Mouse (Mus musculus) MEL (cell line): ENCODE results near the gene Usp5. TPM values are rescaled to one million over a fixed set of nuclear protein-coding genes. Genes with fewer than 3 reads are reported as not detected.

Experiments
- DNase-seq: peaks from one replicate; pipeline ENCODE4 v3.0.0; 2011; ENCODE audit warnings: low read depth, low spot score
- H3K27ac ChIP-seq: 2 replicates; pipeline ENCODE4 v1.5.1; 2012; ENCODE audit warnings: low read depth, mild to moderate bottlenecking, control low read depth, low read length, moderate library complexity; ENCODE audit not compliant: control insufficient read depth
- H3K27me3 ChIP-seq, 2 experiments: fragments of 150-350 bp in 1 of 2; sonication (generic) in 1 of 2; 2 replicates each; pipeline ENCODE4 v1.6.1; 2012; ENCODE audit warnings: low read length in 2 of 2, mild to moderate bottlenecking in 2 of 2, improper control_type of control experiment in 1 of 2, moderate library complexity in 1 of 2; ENCODE audit not compliant: insufficient read depth in 2 of 2, control insufficient read depth in 1 of 2
- H3K36me3 ChIP-seq, 2 experiments: 2 replicates each; pipeline ENCODE4 v1.6.1; 2012 to 2014; ENCODE audit warnings: low read length in 2 of 2, improper control_type of control experiment in 1 of 2, inconsistent platforms in 1 of 2, mild to moderate bottlenecking in 1 of 2; ENCODE audit not compliant: insufficient read depth in 2 of 2, control insufficient read depth in 1 of 2
- H3K4me1 ChIP-seq, 2 experiments: fragments of 150-350 bp in 1 of 2; sonication (generic) in 1 of 2; 2 replicates each; pipeline ENCODE4 v1.6.1; 2012; ENCODE audit warnings: low read length in 2 of 2, improper control_type of control experiment in 1 of 2, mild to moderate bottlenecking in 1 of 2; ENCODE audit not compliant: insufficient read depth in 2 of 2, control insufficient read depth in 1 of 2
- H3K4me3 ChIP-seq, 2 experiments: fragments of 150-350 bp in 1 of 2; sonication (generic) in 1 of 2; 2 replicates each; pipeline ENCODE4 v1.5.1; 2012; ENCODE audit warnings: low read depth in 2 of 2, low read length in 2 of 2, mild to moderate bottlenecking in 2 of 2, moderate library complexity in 2 of 2, control low read depth in 1 of 2, improper control_type of control experiment in 1 of 2; ENCODE audit not compliant: control insufficient read depth in 1 of 2, insufficient read depth in 1 of 2
- H3K79me2 ChIP-seq: 2 replicates; pipeline ENCODE4 v1.6.1; 2012; ENCODE audit warnings: mild to moderate bottlenecking, low read length, moderate library complexity; ENCODE audit not compliant: control insufficient read depth, poor library complexity, insufficient read depth
- H3K9ac ChIP-seq: 2 replicates; pipeline ENCODE4 v1.6.1; 2012; ENCODE audit warnings: low read depth, mild to moderate bottlenecking, control low read depth, low read length, moderate library complexity; ENCODE audit not compliant: control insufficient read depth, poor library complexity, severe bottlenecking
- H3K9me3 ChIP-seq: fragments of 150-350 bp; sonication (generic); replicated peaks from 2 replicates; pipeline ENCODE4 v1.6.1; 2012; ENCODE audit warnings: mild to moderate bottlenecking, low read length, improper control_type of control experiment, moderate library complexity; ENCODE audit not compliant: insufficient read depth
- CHD2 ChIP-seq: IDR thresholded peaks from 2 replicates; pipeline ENCODE4 v1.6.1; 2011; ENCODE audit warnings: low read length, improper control_type of control experiment
- GABPA ChIP-seq: IDR thresholded peaks from 2 replicates; pipeline ENCODE4 v1.6.1; 2012; ENCODE audit warnings: low read depth, mild to moderate bottlenecking, inconsistent platforms, low read length, improper control_type of control experiment, moderate library complexity
- GATA1 ChIP-seq: IDR thresholded peaks from 2 replicates; pipeline ENCODE4 v1.6.1; 2011; ENCODE audit warnings: low read depth, low read length, improper control_type of control experiment
- HCFC1 ChIP-seq: IDR thresholded peaks from 2 replicates; pipeline ENCODE4 v1.6.1; 2012; ENCODE audit warnings: low read depth, mild to moderate bottlenecking, inconsistent platforms, low read length, improper control_type of control experiment, moderate library complexity
- JUND ChIP-seq: IDR thresholded peaks from 2 replicates; pipeline ENCODE4 v1.6.1; 2011; ENCODE audit warnings: low read depth, mild to moderate bottlenecking, improper control_type of control experiment, low read length
- MAFK ChIP-seq: IDR thresholded peaks from 2 replicates; pipeline ENCODE4 v1.6.1; 2011; ENCODE audit warnings: low read depth, mild to moderate bottlenecking, low read length, improper control_type of control experiment, borderline replicate concordance
- MAZ ChIP-seq: IDR thresholded peaks from 2 replicates; pipeline ENCODE4 v1.6.1; 2012; ENCODE audit warnings: low read depth, mild to moderate bottlenecking, inconsistent platforms, low read length, improper control_type of control experiment
- MEF2A ChIP-seq: IDR thresholded peaks from 2 replicates; pipeline ENCODE4 v1.6.1; 2014; ENCODE audit warnings: low read depth, mild to moderate bottlenecking, inconsistent platforms, low read length, improper control_type of control experiment; ENCODE audit not compliant: poor library complexity, insufficient replicate concordance, severe bottlenecking; ENCODE audit errors: extremely low read depth
- MYC ChIP-seq: IDR thresholded peaks from 2 replicates; pipeline ENCODE4 v1.6.1; 2011; ENCODE audit warnings: low read depth, mild to moderate bottlenecking, low read length, improper control_type of control experiment, moderate library complexity
- NELFE ChIP-seq: IDR thresholded peaks from 2 replicates; pipeline ENCODE4 v1.6.1; 2011; ENCODE audit warnings: low read depth, low read length, improper control_type of control experiment
- NRF1 ChIP-seq: IDR thresholded peaks from 2 replicates; pipeline ENCODE4 v1.6.1; 2014; ENCODE audit warnings: low read depth, mild to moderate bottlenecking, inconsistent platforms, low read length, improper control_type of control experiment, moderate library complexity; ENCODE audit not compliant: poor library complexity, insufficient read depth, severe bottlenecking
- POLR2AphosphoS2 ChIP-seq: IDR thresholded peaks from 2 replicates; pipeline ENCODE4 v1.6.1; 2011; ENCODE audit warnings: low read length, improper control_type of control experiment
- POLR2AphosphoS5 ChIP-seq: IDR thresholded peaks from 2 replicates; pipeline ENCODE4 v1.6.1; 2012; ENCODE audit warnings: low read depth, borderline replicate concordance, mild to moderate bottlenecking, inconsistent platforms, low read length, moderate library complexity, mixed read lengths
- TAL1 ChIP-seq: IDR thresholded peaks from 2 replicates; pipeline ENCODE4 v1.6.1; 2012; ENCODE audit warnings: mild to moderate bottlenecking, inconsistent platforms, low read length, moderate library complexity, mixed read lengths
- TBP ChIP-seq: IDR thresholded peaks from 2 replicates; pipeline ENCODE4 v1.8.0; 2011; ENCODE audit warnings: low read depth, low read length, improper control_type of control experiment
- TCF12 ChIP-seq: IDR thresholded peaks from 2 replicates; pipeline ENCODE4 v1.6.1; 2014; ENCODE audit warnings: low read depth, mild to moderate bottlenecking, inconsistent platforms, low read length, improper control_type of control experiment, moderate library complexity
- UBTF ChIP-seq: IDR thresholded peaks from 2 replicates; pipeline ENCODE4 v1.6.1; 2012; ENCODE audit warnings: low read depth, mild to moderate bottlenecking, inconsistent platforms, low read length, improper control_type of control experiment, moderate library complexity, borderline replicate concordance; ENCODE audit not compliant: insufficient read depth
- USF2 ChIP-seq, 2 experiments: IDR thresholded peaks; 2 replicates each; pipeline ENCODE4 v1.6.1; 2011 to 2012; ENCODE audit warnings: improper control_type of control experiment in 2 of 2, low read length in 2 of 2, borderline replicate concordance in 1 of 2, inconsistent platforms in 1 of 2, low read depth in 1 of 2, mild to moderate bottlenecking in 1 of 2; ENCODE audit not compliant: insufficient read depth in 1 of 2
- ZNF384 ChIP-seq: IDR thresholded peaks from 2 replicates; pipeline ENCODE4 v1.6.1; 2012; ENCODE audit warnings: low read depth, mild to moderate bottlenecking, inconsistent platforms, low read length, improper control_type of control experiment
- polyA plus RNA-seq, 2 experiments: library from polyadenylated mRNA; stranded (reverse) in 1 of 2; unstranded in 1 of 2; fragments of >175 nt in 1 of 2; fragments of >200 nt in 1 of 2; gene quantifications; 2 replicates each; pipeline versions ENCODE4 v1.2.1 to v1.2.4; 2012; ENCODE audit warnings: low replicate concordance in 2 of 2, low read depth in 1 of 2; ENCODE audit not compliant: insufficient read length in 2 of 2, insufficient read depth in 1 of 2, missing spikeins in 1 of 2
- total RNA-seq: library from RNA; depleted of rRNA; stranded (reverse); fragments of 300-350 nt; gene quantifications from 2 replicates; pipeline ENCODE4 v1.2.3, GENCODE M21; 2012

Gene Usp5
- total and polyA plus RNA-seq, 3 experiments, result 102 to 129 TPM; not detected in 1

- Histone ChIP-seq H3K36me3 (peaks cover 8 to 11% of the 10 kb centered on the region in 2 experiments), H3K27ac (no peak overlapping the region), H3K27me3 (no peaks in the 10 kb centered on the region), H3K4me1 (peaks cover 0 to 13% of the 10 kb centered on the region in 2 experiments; a peak in 3 of 4 replicates), H3K9ac (no peak overlapping the region), H3K4me3 (no peak overlapping the region), H3K9me3 (no peaks in the 10 kb centered on the region), H3K79me2 (peaks cover 16% of the 10 kb centered on the region)
- no peak for DNase-seq
- TF ChIP-seq TAL1 (no peak), NRF1 (no peak), MEF2A (no peak), USF2 (IDR thresholded peaks at IDR 0.05; ENCODE audit: borderline replicate concordance in 1 of 2, insufficient read depth in 1 of 2, low read depth in 1 of 2, low read length in 2 of 2) (no peak), CHD2 (no peak), JUND (no peak), GATA1 (no peak)
Observed at GRCm38 (mm10) chr6:124814858-124815774, 14.2 kb downstream of the Usp5 start.

- DNase-seq, result no peak
- TF ChIP-seq HCFC1 (no peak), GABPA (no peak), TBP (no peak), TCF12 (no peak; the same call in 1 of the 2 replicates), POLR2AphosphoS2 (no peak; the same call in 1 of the 2 replicates), MYC (no peak), JUND (no peak), POLR2AphosphoS5 (no peak), ZNF384 (no peak), UBTF (no peak), MAZ (no peak), MAFK (no peak), CHD2 (no peak), NELFE (no peak)
- H3K27me3 ChIP-seq, result no peaks in the 10 kb centered on the region
- peaks cover 8 to 11% of the 10 kb centered on the region in 2 experiments for H3K36me3 ChIP-seq
- H3K27ac ChIP-seq, result peak overlapping the region; percentile 32; the same call in 1 of the 2 replicates
- H3K9me3 ChIP-seq, result no peaks in the 10 kb centered on the region
- peak overlapping the region; percentile 72 to 78 for H3K4me3 ChIP-seq
- H3K4me1 ChIP-seq, result peaks cover 0 to 19% of the 10 kb centered on the region in 2 experiments; a peak in 3 of 4 replicates
- H3K9ac ChIP-seq, result peak overlapping the region; percentile 73
- peaks cover 16% of the 10 kb centered on the region for H3K79me2 ChIP-seq
Observed at GRCm38 (mm10) chr6:124814448-124814847, 14.8 kb downstream of the Usp5 start.
